Mouse (Mus musculus) olfactory bulb, adult 2 months (tissue): ENCODE measurements around the gene Zfp865.

ENCODE experiments used
- CTCF ChIP-seq: fragments of 200-500 bp; IDR thresholded peaks from 2 replicates; pipeline ENCODE4 v1.5.1; 2012; ENCODE audit warnings: low read depth, mild to moderate bottlenecking, low read length, moderate library complexity; ENCODE audit not compliant: insufficient read depth
- POLR2A ChIP-seq: fragments of 200-500 bp; IDR thresholded peaks from 2 replicates; pipeline ENCODE4 v1.6.1; 2012; ENCODE audit warnings: mild to moderate bottlenecking, low read depth, low read length, moderate library complexity; ENCODE audit not compliant: insufficient read depth

- TF ChIP-seq POLR2A (no peak), CTCF (no peak)
Observed at GRCm38 (mm10) chr7:5012681-5013513, 7.3 kb upstream of the Zfp865 start.
